Mouse (Mus musculus) hindbrain, embryonic 10.5 days (tissue): ENCODE data around the gene Dnah2. TPM values are rescaled to one million over a fixed set of nuclear protein-coding genes. Genes with fewer than 3 reads are reported as not detected.

ENCODE experiments used
- DNase-seq: peaks from one replicate; pipeline ENCODE4 v3.0.0-alpha.2; 2017; ENCODE audit warnings: low spot score
- H3K27ac ChIP-seq: fragments of 300-500 bp; sonication (generic); 2 replicates; pipeline ENCODE4 v1.5.1; 2016; ENCODE audit warnings: mild to moderate bottlenecking, moderate library complexity
- H3K27me3 ChIP-seq: fragments of 300-500 bp; sonication (generic); 2 replicates; pipeline ENCODE4 v1.6.1; 2016; ENCODE audit warnings: mild to moderate bottlenecking; ENCODE audit not compliant: poor library complexity, insufficient read depth, severe bottlenecking
- H3K36me3 ChIP-seq: fragments of 300-500 bp; sonication (generic); 2 replicates; pipeline ENCODE4 v1.6.1; 2016; ENCODE audit warnings: mild to moderate bottlenecking, moderate library complexity
- H3K4me1 ChIP-seq: fragments of 300-500 bp; sonication (generic); replicated peaks from 2 replicates; pipeline ENCODE4 v1.6.1; 2016; ENCODE audit warnings: mild to moderate bottlenecking
- H3K4me3 ChIP-seq: fragments of 300-500 bp; sonication (generic); 2 replicates; pipeline ENCODE4 v1.5.1; 2016; ENCODE audit warnings: mild to moderate bottlenecking, moderate library complexity
- H3K9me3 ChIP-seq: fragments of 300-500 bp; sonication (generic); 2 replicates; pipeline ENCODE4 v1.6.1; 2016; ENCODE audit warnings: mild to moderate bottlenecking, moderate library complexity
- WGBS: fragments of 180-500 bp; shearing (Covaris S2); methylation state at CpG from one replicate; pipeline ENCODE4 v1.1.7; 2016; 5-methylcytosine and 5-hydroxymethylcytosine counted together
- polyA plus RNA-seq: library from polyadenylated mRNA; unstranded; fragments of >200 nt; fragmentation: Nextera tagmentation; extraction: Ambion mirVana; gene quantifications from 2 replicates; pipeline ENCODE4 v1.2.1, GENCODE M21; 2016

The Dnah2 gene
- polyA plus RNA-seq, 1 experiment from 2014 or later: 2.6 TPM

DNA sequence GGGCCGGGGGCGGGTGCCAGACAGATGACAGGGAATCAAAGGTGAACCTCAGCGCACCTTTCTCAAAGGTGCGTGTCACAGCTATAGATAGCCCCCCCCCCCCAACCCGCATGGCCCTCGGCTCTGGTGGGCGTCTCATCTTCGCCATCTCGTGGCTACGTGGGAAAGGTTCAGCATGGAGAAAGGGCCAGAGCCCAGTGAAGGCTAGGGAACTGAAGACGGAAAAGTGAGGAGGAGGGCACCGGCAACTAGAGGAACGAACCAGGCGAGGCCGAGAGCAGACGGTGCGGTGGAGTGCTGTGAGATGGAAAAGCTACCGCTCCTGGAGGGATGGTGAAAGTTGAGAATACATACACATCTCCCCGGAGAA is 129.5 kb downstream of the Dnah2 start:
- WGBS: 0% methylated on average over 19 of the region's 19 CpGs
- H3K4me3 ChIP-seq: peak overlapping the region; percentile 82

DNA sequence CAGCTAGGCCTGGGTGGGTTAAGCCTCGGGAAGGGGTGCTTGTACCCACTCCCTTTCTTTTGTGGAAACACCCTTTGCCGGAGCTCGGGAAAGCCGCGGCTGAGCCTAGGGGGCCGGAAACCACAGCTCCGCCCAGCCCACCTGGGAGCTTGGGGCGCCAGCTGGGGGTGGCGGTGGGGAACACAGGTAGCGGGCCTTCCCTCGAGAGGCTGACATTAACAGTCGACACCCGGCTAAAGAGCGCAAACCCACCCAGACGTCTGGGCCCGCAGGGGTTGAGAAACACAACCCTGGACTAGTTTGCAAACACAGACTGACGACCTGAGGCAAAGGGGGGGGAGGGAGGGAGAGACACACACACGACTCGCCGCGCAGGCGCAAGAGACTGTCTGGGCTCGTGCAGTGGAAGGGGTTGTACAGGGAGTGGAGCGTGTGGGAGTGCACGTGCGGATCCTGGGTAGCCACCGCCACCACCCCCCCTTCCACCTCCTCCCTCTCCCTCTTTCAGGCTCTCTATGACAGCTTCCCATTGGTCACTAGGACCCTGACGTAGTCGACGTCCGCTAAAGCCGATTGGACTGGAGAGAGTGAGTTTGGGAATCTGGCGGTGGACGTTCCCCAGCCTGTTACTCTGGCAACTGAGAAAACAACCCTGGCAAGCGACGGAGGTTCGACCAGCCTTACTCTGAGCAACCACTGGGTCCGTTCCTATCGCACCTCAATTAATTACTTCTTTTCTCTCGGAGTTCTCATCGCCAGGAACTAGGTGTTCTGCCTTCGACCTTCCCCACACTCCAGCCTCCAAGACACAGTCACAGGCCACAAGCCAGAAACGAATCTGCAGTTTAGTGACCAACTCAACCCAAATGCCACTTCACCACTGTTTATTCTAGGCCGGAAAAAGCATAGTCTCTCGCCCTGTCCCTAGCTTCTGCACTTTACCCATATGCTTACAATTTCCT is 130.1 kb downstream of the Dnah2 start:
- Histone ChIP-seq H3K4me3 (peak overlapping the region; percentile 82), H3K36me3 (0 out of 2 replicates have a peak, but pooled peaks cover 3% of the 10 kb centered on the region), H3K4me1 (peaks cover 81% of the 10 kb centered on the region), H3K27me3 (peaks cover 36% of the 10 kb centered on the region), H3K27ac (peak overlapping the region; percentile 99), H3K9me3 (no peaks in the 10 kb centered on the region)
- peak; percentile 98 for DNase-seq
- WGBS: under 1% methylated on average over 45 of the region's 45 CpGs

More for the DNA sequence above, 129.5 kb downstream of the Dnah2 start:
- Histone ChIP-seq H3K27me3 (peaks cover 42% of the 10 kb centered on the region), H3K36me3 (no peaks in the 10 kb centered on the region), H3K4me1 (peaks cover 74% of the 10 kb centered on the region), H3K9me3 (no peaks in the 10 kb centered on the region), H3K27ac (peak overlapping the region; percentile 99)
- DNase-seq: peak; percentile 64

DNA sequence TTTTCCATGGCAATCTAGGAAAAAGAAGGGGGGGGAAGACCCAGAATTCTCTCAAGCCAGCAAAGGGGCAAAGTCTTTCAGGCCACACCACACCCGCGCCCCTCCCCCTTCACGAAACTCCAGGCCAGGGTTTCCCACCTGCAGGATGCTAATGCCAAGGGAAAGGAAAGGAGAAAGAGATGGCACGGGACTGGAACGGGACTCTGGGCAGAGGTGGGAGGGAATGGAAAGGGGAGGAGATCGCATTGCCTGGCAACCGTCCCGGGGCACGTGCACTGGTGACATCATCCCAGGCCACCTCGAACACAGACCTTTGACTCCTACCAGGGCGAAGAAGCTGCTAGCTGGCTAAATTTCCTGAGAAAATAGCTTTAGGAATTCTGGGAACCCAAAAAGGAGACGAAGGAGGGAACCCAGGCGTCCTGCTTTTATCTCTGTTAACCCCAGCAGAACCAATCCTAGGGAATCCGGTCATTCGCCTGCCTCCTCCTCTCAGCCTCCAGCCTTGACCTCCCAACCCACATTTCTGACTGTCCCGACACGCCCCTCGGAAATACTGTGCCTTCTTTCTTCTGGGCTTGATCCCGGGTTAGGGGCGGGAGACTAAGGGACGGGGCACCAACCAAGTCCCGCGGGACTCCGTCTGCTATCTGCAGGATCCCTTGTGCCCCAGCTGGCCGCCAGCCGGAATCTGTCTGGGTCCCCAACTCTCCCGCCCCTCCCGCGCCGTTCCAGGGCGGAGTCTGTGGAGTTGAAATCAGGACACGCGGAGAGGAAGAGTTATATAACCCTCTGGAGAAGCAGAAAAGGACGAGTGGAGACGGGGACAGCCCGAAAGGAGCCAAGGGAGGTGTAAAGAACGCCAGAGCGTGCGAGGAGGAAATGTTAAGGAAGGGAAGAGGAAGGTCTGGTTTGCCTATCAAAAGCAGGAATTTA is 131.2 kb downstream of the Dnah2 start:
- Histone ChIP-seq H3K27ac (peak overlapping the region; percentile 99), H3K27me3 (peaks cover 26% of the 10 kb centered on the region), H3K9me3 (no peaks in the 10 kb centered on the region), H3K4me1 (peaks cover 91% of the 10 kb centered on the region), H3K4me3 (peak overlapping the region; percentile 82), H3K36me3 (peaks cover 13% of the 10 kb centered on the region)
- WGBS: under 1% methylated on average over 39 of the region's 39 CpGs
- DNase-seq: peak; percentile 96

DNA sequence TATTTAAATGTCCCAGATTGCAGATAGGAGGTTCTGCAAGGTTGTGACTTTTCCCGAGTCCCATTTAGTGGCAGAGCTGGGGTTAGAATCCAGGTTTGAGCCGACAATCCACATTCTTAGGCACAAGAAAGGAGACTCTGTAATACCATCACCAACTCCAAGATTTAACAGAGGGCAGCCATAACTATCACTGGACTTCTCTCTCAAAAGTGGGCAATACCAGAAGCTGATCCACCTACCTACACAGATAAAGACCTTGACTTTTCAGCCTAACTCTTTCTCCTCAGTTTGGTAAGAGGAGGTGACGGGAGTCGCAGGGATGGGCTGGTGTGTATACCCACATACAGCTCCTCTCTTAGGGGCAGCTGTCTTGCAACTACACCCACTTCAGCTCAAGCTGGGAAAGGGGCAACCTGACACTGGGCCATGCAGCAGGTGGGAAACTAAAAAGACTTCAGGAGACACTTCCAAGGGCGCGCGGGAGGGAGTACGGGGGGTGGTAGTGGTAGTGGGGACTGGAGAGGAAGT is 131.9 kb downstream of the Dnah2 start:
- Histone ChIP-seq H3K9me3 (no peaks in the 10 kb centered on the region), H3K36me3 (peaks cover 20% of the 10 kb centered on the region), H3K27me3 (peaks cover 19% of the 10 kb centered on the region), H3K27ac (peak overlapping the region; percentile 99), H3K4me3 (peak overlapping the region; percentile 82), H3K4me1 (peaks cover 99% of the 10 kb centered on the region)
- DNase-seq: no peak
- 2% methylated on average over 8 of the region's 8 CpGs for WGBS

DNA sequence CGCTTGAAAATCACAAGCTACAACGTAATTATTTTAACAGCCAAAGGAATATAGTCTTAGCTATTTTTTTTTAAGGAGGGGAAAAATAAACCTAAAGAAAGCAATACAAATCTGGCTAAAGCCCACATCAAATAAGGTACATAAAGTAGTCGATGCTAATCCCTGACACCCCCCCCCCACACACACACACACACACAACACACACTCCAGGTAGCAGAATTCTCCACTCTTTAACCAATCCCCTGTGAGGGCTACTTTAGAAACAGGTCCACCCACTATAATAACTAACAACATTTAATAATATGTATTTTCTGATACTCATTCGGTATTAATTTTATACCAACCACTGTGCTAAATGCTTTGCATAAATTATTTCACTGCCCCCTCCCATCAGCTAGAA is 132.4 kb downstream of the Dnah2 start:
- Histone ChIP-seq H3K4me1 (peaks cover 99% of the 10 kb centered on the region), H3K4me3 (peak overlapping the region; percentile 82), H3K27me3 (peaks cover 14% of the 10 kb centered on the region), H3K36me3 (peaks cover 25% of the 10 kb centered on the region), H3K9me3 (no peaks in the 10 kb centered on the region), H3K27ac (peak overlapping the region; percentile 99)
- WGBS: 1% methylated on average over 4 of the region's 4 CpGs
- DNase-seq: no peak

DNA sequence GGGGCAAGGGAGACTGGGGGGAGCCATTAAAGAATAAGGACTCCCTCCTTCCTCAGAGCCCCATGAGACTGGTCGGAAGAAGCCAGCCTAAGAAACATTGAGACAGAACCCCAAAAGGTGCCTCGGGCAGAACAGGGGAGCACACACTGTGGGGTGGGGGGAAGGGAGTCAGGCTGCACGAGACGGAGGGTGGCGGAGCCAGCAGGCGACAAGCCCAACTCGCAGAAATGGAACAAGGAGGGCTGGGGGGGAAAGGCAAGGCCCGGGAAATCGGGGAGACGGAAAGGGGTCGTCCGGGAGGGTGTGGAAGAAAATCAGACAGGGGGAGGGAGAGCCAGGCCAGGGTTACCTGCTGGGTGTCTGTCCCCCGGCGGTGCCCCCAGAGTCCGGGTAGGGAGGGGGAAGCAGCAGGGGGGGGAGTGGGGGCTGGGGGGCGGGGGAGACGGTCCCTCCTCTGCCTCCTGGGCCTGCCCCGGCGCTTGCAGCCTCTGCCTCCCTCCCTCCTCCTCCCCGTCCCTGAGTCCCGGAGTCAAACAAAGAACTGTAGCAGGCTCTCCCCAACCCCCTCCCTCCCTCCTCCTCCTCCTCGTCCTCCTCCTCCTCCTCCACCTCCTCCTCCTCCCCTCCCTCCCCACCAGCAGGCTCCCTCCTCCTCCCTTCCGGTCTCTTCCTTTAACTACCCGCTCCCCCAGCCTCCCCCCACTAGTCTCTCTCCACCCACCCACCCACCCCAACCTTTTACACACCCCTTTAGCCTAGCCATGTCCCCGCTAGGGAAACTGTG is 133.1 kb downstream of the Dnah2 start:
- peak; percentile 87 for DNase-seq
- WGBS: 1% methylated on average over 23 of the region's 25 CpGs
- peaks cover 8% of the 10 kb centered on the region for H3K27me3 ChIP-seq

DNA sequence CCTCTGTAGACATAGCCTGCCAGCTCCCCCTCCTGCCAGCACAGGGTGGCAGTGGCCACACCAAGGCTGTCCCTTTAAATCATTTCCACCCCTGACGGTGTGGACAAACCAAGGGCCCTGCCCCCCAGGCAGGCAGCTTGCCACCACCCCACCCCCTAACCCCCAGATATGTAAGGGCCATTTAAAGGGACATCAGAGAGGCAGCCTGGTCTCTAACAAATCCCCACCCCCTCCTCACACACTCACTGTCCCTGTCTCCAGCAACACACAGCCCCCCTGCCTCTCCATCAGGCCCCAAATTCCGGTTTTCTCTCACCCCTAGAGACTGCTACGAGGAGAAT is 133.6 kb downstream of the Dnah2 start:
- Histone ChIP-seq H3K36me3 (peaks cover 26% of the 10 kb centered on the region), H3K4me1 (peaks cover 94% of the 10 kb centered on the region), H3K4me3 (peak overlapping the region; percentile 82), H3K9me3 (no peaks in the 10 kb centered on the region), H3K27ac (peak overlapping the region; percentile 99), H3K27me3 (peaks cover 2% of the 10 kb centered on the region; the same call in 1 of the 2 replicates)
- WGBS: 0% methylated on average over 3 of the region's 3 CpGs
- DNase-seq: peak; percentile 69

More for the DNA sequence above, 133.1 kb downstream of the Dnah2 start:
- H3K4me3 ChIP-seq: peak overlapping the region; percentile 82
- peaks cover 94% of the 10 kb centered on the region for H3K4me1 ChIP-seq
- H3K36me3 ChIP-seq: peaks cover 26% of the 10 kb centered on the region
- H3K27ac ChIP-seq: peak overlapping the region; percentile 99
- H3K9me3 ChIP-seq: no peaks in the 10 kb centered on the region

DNA sequence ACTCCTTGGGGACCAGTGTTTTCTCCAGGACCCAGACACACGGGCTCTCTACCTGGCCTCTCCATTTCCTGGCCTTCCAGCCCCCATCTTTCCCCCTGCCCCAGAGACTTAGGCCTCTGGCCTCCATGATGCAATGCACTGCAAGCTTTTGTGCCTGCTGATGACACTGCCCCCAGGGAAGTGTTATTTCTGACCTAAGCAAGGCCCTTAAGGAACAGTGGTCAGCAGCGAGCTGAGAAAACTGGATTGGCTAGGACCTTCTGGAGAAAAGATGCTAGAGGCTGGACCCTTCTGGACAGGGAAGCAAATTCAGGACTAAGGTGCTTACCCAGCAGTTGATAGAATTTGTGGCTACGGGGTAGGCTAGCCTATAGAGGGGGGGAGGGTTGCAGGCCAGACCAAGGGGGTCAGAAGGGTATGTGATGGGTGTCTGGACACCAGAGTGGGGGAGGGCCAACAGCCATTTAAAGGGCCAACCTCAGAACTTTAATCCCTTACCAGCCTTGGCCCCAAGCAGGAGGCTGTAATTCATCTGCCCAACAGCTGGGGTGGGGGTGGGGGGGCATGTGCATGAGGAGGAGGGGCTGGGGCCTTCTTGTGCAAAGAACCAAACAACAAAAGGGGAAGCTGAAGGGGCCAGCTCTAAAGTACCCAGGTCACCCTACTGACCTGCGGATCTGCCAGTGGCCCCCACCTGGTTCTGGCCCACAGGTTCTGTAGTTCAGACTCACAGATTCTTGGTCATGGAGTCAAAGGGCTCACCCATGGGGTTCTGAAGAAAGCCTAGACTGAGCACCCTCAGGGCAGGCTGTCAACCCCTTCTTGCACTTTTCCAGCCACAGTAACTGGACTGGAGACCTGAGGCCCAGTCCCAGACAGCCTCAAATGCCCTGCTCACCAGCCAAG is 134.2 kb downstream of the Dnah2 start:
- no peaks in the 10 kb centered on the region for H3K27me3 ChIP-seq
- no peaks in the 10 kb centered on the region for H3K9me3 ChIP-seq
- DNase-seq: peak; percentile 55
- peak overlapping the region; percentile 99 for H3K27ac ChIP-seq
- H3K4me3 ChIP-seq: peak overlapping the region; percentile 82
- peaks cover 93% of the 10 kb centered on the region for H3K4me1 ChIP-seq
- WGBS: 18% methylated on average over 4 of the region's 4 CpGs
- peaks cover 26% of the 10 kb centered on the region for H3K36me3 ChIP-seq

DNA sequence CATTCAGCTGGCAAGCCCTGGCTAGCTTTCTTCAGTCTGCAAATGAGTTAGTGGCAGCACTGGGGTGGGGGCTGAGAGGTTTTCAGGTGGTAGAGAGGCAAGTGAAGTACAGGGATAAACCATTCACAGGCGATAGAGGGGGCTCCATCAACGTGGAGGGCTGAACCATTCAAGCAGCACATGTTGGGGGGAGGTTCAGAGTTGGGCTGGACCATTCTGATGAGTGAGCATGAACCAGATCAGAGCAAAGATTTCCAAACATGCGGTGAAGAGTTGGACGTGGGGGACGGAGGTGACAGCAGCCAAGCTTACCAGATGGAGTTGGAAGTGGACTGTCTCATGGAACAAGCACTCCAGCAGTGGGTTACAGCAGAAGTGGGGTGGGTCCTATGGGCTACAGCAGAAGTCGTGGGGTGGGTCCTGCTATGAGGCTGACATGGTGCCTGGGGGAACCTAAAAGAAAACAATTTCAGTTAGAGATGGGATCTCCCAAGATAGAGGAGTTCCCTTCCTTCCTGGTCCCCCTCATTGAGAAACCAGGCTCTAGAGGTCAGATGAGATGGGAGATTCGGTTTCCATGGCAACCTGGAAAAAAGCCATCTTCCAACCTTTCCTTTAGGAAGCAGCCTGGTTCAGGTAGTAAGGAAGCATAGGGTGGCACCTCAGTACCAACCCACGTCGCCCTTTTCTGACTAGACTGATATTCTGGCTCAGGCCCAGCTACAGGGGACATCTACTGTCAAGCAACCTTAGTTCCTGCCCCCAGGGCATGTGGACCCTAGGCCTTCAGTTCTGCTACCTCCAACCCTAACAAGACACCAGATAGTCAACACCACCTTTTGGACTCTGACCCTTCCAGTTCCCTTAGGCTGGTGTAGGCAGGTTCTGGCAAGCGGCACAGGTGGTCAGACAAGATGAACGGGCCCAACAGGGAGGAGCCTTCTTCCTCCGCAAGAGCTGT is 135.4 kb downstream of the Dnah2 start, which contains the start of gene Kdm6b:
Gene Kdm6b, minus strand, starts transcription at position 455 of the 961 bp plus-strand sequence.
- Histone ChIP-seq H3K27ac (peak within 1 kb of the TSS; percentile 99), H3K27me3 (no peaks in the 10 kb centered on the region), H3K36me3 (peaks cover 26% of the 10 kb centered on the region), H3K4me3 (peak within 1 kb of the TSS; percentile 82), H3K4me1 (peaks cover 92% of the 10 kb centered on the region), H3K9me3 (no peaks in the 10 kb centered on the region)
- DNase-seq: peak; percentile 52
- 44% methylated on average over 12 of the region's 12 CpGs for WGBS

DNA sequence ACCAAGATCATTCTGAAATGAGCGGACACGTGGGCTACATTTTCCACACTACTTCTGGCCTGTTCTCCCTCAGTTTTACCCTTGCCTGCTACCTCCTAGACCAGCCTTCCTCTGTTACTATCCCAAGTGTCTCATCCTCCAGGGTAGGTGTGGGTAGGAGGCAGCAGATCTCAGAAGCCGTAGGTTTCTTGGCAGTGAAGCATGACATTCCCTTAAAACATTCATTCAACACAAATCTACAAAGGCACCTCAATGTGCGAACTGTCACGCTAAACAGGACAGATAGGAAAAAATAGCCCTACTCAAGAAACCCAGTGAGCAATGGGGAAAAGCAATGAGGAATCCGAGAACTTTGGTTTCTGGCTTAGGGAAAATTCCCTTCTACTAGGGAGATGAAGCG is 136.4 kb downstream of the Dnah2 start:
- Histone ChIP-seq H3K4me1 (peaks cover 92% of the 10 kb centered on the region), H3K36me3 (peaks cover 35% of the 10 kb centered on the region), H3K27ac (peak overlapping the region; percentile 99), H3K9me3 (no peaks in the 10 kb centered on the region), H3K27me3 (no peaks in the 10 kb centered on the region), H3K4me3 (peak overlapping the region; percentile 82)
- DNase-seq: no peak
- WGBS: 63% methylated on average over 7 of the region's 7 CpGs
